Mouse (Mus musculus): ENCODE results near the gene Ubtd1.

GRCm38 (mm10) chr19:41998770-41999548 is 17.4 kb downstream of the Ubtd1 start:
- no peak for TF ChIP-seq CTCF (IDR thresholded peaks at IDR 0.05)
- no peak for TF ChIP-seq POLR2A (IDR thresholded peaks at IDR 0.05; ENCODE audit: insufficient read depth, low read depth, low read length)

All from heart, adult 2 months (tissue).